Mouse (Mus musculus) embryo, embryonic 10.5 days (tissue): ENCODE results near the gene Zfp600.
"Not testable (repeated sequence)": the region's sequence is repeated elsewhere in the genome, so short reads cannot be mapped to it uniquely, and the experiment has no call there.

Source experiments
- DNase-seq: peaks from one replicate; pipeline ENCODE4 v3.0.0-alpha.2; 2015; ENCODE audit warnings: low spot score

Zfp600 gene

GRCm38 (mm10) chr4:146156524-146156923, at the start of gene Zfp600:
TSS of gene Zfp600 (plus strand) at chr4:146156824.
- DNase-seq: not testable (repeated sequence)

GRCm38 (mm10) chr4:146162893-146163292, 6.3 kb downstream of the Zfp600 start:
- DNase-seq: not testable (repeated sequence)

GRCm38 (mm10) chr4:146167202-146167832, 10.7 kb downstream of the Zfp600 start:
- DNase-seq: not testable (repeated sequence)

GRCm38 (mm10) chr4:146167879-146168532, 11.4 kb downstream of the Zfp600 start:
- DNase-seq: peak; percentile 12

- not testable (repeated sequence) for DNase-seq
Observed at GRCm38 (mm10) chr4:146168730-146169215, 12.1 kb downstream of the Zfp600 start.

- peak; percentile 1 for DNase-seq
Observed at GRCm38 (mm10) chr4:146173378-146174226, 17.0 kb downstream of the Zfp600 start.

- DNase-seq: not testable (repeated sequence)
Observed at GRCm38 (mm10) chr4:146204357-146204756, 47.7 kb downstream of the Zfp600 start.

GRCm38 (mm10) chr4:146239252-146240244, 82.9 kb downstream of the Zfp600 start:
- DNase-seq: not testable (repeated sequence)

- DNase-seq: not testable (repeated sequence)
Observed at GRCm38 (mm10) chr4:146242119-146242518, 85.5 kb downstream of the Zfp600 start.
